Mouse (Mus musculus) embryo, embryonic 11 days (tissue): ENCODE measurements around the gene Ccdc60.
A peak's percentile ranks its signal among the peaks of the same experiment; 100 is the strongest.
"Not testable (repeated sequence)": the region's sequence is repeated elsewhere in the genome, so short reads cannot be mapped to it uniquely, and the experiment has no call there.

Source experiments
- DNase-seq: peaks from one replicate; pipeline ENCODE4 v3.0.0-alpha.2; 2015

Ccdc60 gene

GRCm38 (mm10) chr5:116189818-116190217 lies 99.0 kb downstream of the Ccdc60 start:
- DNase-seq: no peak

- DNase-seq: peak; percentile 34
Measured at GRCm38 (mm10) chr5:116180594-116180993, 108.2 kb downstream of the Ccdc60 start.

GRCm38 (mm10) chr5:116171721-116172120 lies 117.1 kb downstream of the Ccdc60 start:
- no peak for DNase-seq

GRCm38 (mm10) chr5:116166965-116167364 lies 121.8 kb downstream of the Ccdc60 start:
- DNase-seq: no peak

GRCm38 (mm10) chr5:116165203-116165888 lies 123.4 kb downstream of the Ccdc60 start:
- DNase-seq: no peak

- DNase-seq: peak; percentile 55
Measured at GRCm38 (mm10) chr5:116154811-116155210, 134.0 kb downstream of the Ccdc60 start.

- DNase-seq: not testable (repeated sequence)
Measured at GRCm38 (mm10) chr5:116146446-116146845, 142.3 kb downstream of the Ccdc60 start.

- DNase-seq: no peak
Measured at GRCm38 (mm10) chr5:116144711-116145110, 144.1 kb downstream of the Ccdc60 start.

- no peak for DNase-seq
Measured at GRCm38 (mm10) chr5:116140682-116141081, 148.1 kb downstream of the Ccdc60 start.

- peak; percentile 90 for DNase-seq
Measured at GRCm38 (mm10) chr5:116123344-116123743, 165.4 kb downstream of the Ccdc60 start.

- peak; percentile 59 for DNase-seq
Measured at GRCm38 (mm10) chr5:116116567-116116966, 172.2 kb downstream of the Ccdc60 start.

GRCm38 (mm10) chr5:116116110-116116509 lies 172.7 kb downstream of the Ccdc60 start:
- no peak for DNase-seq

- no peak for DNase-seq
Measured at GRCm38 (mm10) chr5:116115071-116115834, 173.5 kb downstream of the Ccdc60 start.

- DNase-seq: no peak
Measured at GRCm38 (mm10) chr5:116108651-116109050, 180.1 kb downstream of the Ccdc60 start.

- DNase-seq: no peak
Measured at GRCm38 (mm10) chr5:116084231-116084630, 204.6 kb downstream of the Ccdc60 start.

GRCm38 (mm10) chr5:116083081-116083480 lies 205.7 kb downstream of the Ccdc60 start, which contains the start of gene Tmem233:
Tmem233 (minus strand) TSS chr5:116083244.
- peak; percentile 13 for DNase-seq

- no peak for DNase-seq
Measured at GRCm38 (mm10) chr5:116082241-116082900, 206.4 kb downstream of the Ccdc60 start.

GRCm38 (mm10) chr5:116081616-116082015 lies 207.2 kb downstream of the Ccdc60 start:
- no peak for DNase-seq

GRCm38 (mm10) chr5:116080736-116081135 lies 208.0 kb downstream of the Ccdc60 start:
- no peak for DNase-seq
